Mouse (Mus musculus) left cerebral cortex, adult 18-20 months (tissue): Measurements from ENCODE around the gene Ell. TPM values are rescaled to one million over a fixed set of nuclear protein-coding genes. Genes with fewer than 3 reads are reported as not detected.

ENCODE experiments used
- DNase-seq, 2 experiments: peaks; one replicate each; pipeline ENCODE4 v3.0.0; 2021 to 2022; ENCODE audit warnings: low spot score in 2 of 2, mixed read lengths in 1 of 2
- total RNA-seq, 2 experiments: library from RNA; stranded (reverse); gene quantifications; 2 replicates each; pipeline ENCODE4 v1.2.3; 2021

Ell gene
- total RNA-seq, 2 experiments from 2014 or later = 19.0 to 21.6 TPM

DNA sequence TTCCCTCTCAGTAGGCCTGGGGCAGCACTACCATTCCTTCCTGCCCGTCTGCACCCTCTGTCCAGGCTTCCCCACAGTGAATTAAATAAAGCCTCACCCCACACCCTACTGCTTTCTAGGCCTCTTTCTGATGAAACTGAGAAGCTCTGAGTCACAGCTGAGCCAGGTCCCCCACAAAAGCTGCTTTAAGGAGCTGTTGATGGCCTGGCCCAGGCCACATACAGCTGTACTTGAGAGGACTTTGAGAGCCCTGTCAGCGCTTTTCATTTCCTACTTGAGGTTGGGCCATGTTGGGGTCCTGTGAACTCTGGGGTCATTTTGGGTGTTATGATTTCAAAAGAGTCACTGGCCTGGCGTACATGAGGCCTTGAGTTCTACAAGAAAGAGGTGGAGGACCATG, 4.0 kb upstream of the Ell start:
- no peak for DNase-seq

DNA sequence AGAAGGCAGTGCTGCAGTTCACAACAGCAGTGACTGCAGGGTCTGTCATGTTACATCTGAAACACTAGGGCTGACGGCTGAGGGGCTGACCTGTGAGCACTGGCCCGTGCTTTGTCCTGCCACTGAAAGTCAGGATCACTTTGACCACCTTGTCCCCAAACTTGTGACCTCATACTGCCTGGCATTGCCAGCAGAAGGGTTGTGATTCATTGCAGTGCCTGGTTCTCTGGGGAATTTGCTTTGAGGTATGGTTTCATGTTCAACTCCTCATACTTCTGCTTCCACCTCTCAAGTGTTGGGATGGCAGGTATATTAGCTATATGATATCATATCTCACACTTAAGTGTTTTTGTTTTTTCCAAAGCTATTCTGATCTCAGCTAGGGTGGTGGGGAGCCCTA, 3.6 kb upstream of the Ell start:
- no peak for DNase-seq

DNA sequence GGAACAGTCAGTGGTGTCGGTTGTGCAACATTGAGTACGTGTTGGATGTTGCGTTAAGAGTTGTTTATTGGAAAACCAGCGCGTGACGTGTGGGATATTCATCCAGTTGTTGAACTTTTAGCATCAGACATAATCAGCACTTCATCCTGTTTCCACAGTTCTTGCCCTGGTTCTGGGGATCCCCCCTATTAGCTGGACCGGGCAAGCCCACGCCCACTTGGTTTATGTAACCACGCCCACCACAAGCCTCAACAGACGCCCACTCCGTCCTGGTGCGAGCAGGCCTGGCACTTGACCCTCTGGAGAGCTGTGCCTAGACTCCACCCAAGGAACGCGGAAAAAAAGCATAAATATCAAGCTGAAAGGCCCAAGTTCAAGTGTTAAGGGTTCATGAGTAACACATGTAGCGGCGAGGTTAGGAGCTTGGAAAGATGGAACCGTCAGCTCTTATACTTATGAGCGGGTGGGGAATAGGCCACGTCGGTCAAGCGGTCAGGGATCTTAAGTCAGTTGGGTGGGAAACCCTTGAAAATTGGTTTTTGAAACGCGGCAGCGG, 1.2 kb upstream of the Ell start:
- no peak for DNase-seq

DNA sequence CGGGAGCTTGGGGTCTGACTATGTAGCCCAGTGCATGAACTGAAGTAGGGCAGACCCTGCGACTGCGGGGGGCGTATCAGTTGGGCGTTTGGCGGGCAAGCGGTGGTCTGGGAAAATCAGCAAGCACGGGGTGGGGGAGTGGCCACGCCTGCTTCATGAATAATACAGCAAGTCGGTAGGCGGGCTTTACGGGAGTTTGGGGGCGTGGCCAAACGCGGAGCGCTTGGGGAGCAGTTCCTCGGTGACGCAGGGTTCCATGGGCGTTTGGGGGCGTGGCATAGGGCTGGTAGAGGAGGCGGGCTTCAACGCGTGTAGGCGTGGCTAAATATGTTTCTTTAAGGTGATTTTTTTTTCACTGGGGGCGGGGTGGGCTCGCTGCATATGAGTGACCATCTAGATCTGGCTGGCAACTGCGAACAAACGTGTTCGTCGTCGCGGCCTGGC, 602 bp upstream of the Ell start:
- peak; percentile 100 for DNase-seq

DNA sequence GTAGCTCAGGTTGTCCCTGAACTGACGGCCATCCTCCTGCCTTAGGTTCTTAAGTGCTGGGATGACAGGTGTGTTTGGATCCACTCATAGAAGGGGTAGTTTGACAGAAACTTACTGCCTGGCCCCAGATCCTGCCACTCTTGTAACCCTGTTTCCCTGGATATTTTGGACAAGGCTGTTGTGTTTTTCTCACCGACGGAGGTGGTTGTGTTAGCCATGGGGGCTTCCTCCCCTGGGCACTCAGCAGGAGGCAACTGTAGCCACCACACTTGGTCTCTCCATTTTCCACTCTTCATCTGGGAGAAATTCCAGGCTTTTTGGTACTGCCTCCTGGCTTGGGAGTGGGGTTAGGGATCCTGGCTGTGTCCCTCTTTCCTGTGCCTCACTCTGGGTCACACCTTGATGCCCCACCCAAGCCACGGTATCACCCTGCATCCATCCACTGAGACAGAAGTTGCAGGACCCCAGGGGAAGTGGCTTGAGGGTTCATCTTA, 803 bp downstream of the Ell start:
- no peak for DNase-seq

DNA sequence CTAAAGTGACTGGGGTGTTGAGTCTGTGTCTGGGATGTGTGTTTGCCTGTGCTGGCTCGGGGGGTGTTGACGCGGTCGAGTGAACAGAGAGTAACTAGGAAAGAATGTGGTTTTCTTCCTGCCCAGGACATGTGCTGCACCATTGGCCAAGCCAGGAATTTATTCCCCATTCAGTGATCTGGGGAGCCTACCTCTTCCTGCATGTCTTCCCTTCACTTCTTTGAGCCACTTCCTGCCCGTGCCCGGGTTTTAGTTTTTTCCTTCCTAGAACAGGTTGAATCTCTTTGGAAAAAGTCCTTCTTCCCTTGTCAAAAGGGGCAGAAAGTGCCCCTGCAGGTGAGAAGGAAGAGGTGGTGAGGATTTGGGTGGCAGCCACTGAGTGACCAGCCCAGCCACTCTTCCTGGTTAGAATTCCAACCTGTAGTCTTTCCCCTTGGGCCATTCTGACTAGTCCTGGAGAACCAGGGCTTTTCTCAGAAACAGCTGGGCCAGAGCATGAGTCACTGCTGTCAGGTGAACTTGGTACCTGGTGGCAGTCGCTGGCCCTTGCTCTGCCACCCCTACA, 1.3 kb downstream of the Ell start:
- no peak for DNase-seq

DNA sequence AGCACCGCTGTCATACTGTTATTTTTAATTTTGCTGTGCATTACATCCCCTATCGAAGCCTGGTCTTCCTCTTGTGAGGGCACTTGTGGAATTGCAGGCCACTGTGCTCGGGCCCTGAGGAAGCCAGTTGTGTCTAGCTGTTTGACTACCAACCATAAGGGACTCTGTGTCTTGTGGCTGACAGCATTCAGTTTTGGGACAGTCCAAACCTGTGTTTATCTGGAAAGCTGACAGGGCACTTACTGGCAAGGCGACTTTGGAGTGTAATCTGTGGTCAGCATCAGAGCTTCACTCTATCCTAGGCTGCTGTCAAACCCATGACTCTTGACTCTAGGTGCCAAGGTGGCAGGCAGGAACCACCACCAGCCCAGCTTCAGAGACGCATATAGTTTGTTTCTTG, 1.8 kb downstream of the Ell start:
- DNase-seq = no peak

DNA sequence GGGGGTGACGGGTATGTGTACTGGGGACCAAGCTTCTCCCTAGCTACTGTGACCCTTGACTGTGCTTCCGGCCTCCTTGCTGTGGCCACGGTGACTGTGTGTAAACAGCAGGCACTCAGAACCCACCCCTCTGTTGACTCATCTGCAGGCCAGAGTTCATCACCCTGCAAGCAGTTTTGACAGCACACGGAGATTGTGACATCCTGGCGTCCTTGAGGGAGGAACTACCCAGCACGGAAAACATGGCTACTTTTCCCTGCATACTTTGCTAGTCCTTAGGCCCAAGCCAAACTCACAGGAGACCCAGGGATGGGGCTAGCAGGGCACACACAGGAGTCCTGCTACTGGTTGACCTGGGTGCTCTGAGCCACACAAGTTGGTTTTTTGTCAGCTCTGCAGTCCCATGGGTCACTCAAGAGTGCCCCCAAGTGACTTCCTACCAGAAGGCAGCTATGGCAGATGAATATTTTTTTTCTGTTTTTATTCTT, 5.0 kb downstream of the Ell start:
- DNase-seq = no peak

DNA sequence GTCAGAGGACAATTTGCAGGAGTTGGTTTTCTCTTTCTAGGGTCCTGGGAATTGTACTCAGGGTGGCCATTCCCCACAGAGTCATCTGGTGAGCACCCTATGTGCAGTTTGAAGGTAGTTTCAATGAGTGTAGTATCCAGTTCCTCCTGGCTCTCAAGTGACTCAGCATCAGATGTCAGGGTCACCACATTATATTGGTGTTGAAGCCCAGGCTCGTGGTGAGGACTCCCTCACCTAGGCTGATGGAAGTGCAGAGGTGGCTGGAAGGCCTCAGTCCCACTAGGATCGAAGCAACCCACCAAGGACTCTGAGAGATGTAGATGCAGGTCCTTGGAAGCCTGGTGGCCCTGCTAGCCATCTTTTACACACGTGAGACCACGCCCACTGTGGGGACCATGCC, 7.2 kb downstream of the Ell start:
- DNase-seq = no peak

DNA sequence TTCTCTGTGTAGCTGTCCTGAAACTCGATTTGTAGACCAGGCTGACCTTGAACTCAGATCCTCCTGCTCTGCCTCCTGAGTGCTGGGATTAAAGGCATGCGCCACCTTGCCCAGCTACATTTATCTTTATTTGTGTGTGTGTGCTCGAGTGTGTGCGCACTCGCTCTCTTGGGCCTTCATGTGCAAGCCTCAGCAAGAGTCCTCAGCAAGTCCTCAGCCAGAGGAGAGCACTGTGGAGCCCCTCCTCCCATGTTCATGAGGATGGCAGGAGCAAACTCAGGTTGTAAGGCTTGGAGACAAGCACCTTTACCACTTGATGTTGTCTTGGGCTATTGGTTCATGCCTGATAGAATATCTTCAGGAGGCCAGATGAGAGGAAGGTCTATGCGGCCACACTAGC, 8.5 kb downstream of the Ell start:
- no peak for DNase-seq

DNA sequence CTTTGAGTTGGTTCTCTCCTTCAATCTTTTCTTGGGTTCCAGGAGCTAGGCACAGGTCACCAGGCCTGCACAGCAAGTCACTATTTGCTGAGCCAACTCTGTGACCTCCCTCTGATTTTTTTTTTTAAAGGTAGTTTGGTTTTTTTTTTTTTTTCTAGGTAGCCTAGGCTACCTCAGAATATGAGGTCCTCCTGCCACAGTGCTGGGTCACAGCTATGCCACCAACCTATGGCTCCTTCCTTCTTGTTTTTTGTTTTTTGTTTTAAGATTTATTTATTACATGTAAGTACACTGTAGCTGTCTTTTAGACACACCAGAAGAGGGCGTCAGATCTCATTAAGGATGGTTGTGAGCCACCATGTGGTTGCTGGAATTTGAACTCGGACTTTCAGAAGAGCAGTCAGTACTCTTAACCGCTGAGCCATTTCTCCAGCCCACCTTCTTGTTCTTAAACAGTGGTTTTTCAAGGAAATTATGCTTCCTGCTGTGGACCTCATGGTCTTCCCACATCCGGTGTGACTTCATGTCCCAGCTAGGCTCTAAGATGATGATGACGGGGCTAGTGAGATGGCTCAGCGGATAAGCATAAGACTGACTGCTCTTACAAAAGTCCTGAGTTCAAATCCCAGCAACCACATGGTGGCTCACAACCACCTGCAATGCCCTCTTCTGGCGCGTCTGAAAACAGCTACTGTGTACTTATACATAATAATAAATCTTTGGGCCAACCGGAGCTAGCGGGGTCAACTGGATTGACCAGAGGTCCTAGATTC, 10.3 kb downstream of the Ell start:
- no peak for DNase-seq

DNA sequence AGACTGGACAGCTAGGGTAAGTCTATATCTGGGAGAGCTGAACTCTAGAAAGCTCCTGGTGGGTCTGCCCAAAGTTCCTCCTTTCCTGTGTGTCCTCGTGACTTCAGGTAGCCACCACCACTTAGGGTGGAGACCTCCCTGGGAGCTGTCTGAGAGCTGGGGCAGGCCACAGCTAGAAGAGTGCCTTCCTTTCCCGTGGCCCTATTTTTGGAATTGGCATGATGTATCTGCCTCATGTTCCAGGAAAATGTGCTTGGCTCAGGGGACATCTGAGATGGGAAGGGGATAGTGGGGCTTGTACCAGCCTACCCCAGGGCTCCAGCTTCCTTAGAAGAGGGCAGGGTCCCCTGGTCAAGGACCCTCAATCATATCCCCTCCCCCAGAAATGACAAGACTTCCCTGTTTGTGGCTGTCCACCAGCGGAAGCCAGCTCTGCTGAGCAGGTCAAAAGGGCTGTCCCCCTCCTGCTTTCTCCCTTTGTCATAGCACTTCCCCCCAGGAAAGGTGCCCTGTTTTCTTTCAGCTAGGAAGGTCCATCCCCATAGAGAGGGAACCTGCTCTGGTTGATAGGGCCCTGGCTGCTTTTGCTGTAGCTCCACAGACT, 12.4 kb downstream of the Ell start:
- no peak for DNase-seq

DNA sequence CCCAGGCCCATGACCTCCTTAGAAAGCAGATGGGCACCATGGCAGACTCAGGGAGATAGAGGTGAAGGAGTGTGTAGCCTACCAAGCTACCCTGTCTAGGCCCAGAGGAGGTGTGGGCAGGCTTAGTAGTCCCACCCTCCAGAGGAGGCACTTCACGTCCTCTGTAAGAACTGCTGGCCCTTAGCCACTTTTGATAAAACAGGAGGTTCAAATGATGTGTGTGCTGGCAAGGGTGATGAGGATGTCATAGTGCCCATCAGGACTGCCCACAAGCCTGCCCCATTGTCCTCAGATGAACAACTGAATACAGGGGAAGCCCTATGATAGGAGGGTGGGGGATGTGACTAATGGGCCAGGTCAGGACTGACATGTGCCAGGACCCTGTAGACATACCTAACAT, 13.6 kb downstream of the Ell start:
- no peak for DNase-seq

DNA sequence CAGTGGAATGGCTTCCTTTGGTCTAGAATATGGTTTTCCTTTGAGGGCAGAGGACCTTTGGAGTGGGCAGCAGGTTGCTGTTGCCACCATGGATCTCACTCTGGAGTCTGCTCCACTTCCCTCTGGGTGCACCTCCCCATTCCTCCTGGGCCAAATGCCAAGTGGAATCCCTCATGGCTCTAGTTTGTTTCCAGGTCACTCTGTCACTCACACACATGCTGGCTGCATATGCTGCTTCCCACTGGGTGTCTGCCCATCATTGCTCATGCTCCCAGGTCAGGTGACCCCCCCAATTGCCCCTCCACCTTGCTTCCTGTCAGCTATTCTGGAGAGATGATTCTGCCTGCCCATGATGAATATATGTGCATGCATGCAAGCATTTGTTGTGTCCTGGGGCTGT, 14.5 kb downstream of the Ell start:
- DNase-seq = no peak

DNA sequence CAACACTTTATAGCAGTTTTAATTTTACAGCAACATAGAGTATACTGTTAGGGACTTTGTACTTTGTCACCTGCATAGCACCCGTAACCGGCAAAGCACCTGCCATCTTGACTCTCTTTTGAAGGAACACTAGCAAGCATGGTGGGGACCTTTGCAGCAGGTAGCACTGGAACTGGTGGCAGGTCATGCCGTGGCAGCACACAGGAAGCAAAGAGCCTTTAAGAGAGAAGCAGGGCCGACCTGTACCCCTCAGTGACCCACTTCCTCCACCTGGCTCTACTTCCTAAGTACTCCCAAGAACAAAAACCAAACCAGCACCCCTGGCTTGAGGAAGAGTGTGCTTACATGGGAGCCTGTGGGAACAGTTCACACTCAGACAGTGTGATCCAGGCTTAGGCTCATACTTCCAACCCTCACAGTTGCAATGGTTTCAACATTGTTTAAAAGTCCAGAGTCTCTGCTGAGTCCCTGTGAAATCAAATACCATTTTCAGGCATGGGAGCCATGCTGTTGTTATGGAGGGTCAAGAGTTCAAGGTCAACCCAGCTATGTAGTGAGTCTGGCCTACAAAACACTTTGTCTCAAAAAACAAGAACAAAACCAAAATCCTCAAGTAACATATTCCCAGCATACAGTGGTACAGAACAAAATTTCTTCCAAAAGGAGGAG, 16.0 kb downstream of the Ell start:
- no peak for DNase-seq

DNA sequence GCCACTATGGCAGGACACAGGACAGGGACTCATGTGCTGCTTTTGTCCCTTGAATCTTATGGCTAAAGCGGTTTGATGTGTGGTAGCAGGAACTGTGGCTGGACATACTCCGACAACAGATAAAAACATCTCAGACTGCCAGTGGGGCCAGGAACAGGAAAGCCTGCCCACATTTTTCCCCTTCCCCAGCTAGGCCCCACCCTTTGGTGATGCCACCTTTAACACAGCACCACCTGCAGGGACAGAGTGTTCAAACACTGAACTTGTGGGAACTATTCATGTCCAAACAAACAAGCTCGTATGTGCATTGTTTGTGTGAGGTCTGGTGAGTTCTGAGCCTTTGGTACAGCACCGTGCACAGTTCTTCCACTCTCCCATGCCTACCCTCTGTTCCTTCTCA, 19.1 kb downstream of the Ell start:
- no peak for DNase-seq

DNA sequence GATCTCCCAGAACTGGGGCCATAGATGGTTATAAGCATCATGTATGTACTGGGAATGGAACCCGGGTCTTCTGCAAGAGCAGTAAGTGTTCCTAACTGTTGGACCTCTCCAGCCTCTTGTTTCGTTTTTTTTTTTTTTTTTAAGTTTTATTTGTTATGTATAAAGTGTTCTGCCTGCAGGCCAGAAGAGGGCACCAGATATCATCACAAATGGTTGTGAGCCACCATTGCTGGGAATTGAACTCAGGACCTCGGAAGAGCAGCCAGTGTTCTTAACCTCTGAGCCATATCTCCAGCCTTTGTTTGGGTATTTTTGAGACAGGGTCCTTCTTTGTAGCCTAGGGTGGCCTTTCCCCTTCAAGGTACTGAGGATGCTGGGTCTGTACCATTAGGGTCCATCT, 19.7 kb downstream of the Ell start:
- no peak for DNase-seq

DNA sequence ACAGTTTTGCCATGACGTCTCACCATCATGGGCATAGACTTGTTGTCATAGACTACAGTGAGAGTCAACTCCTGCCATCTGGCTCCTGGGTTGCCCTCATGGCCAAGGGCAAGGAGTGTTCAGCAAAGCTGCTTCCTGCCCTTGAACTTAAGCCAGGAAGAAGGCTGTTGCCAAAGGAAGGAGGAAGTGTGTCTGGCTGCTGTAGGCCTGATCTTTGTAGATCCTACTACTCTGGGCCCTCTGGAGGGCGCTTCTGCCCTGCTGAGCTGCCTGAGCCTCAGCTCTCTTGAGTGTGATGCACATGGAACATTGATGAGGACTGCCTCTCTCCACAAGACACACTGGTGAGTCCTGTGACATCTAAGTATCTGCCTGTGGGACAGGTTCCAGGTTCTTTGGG, 20.8 kb downstream of the Ell start:
- no peak for DNase-seq

DNA sequence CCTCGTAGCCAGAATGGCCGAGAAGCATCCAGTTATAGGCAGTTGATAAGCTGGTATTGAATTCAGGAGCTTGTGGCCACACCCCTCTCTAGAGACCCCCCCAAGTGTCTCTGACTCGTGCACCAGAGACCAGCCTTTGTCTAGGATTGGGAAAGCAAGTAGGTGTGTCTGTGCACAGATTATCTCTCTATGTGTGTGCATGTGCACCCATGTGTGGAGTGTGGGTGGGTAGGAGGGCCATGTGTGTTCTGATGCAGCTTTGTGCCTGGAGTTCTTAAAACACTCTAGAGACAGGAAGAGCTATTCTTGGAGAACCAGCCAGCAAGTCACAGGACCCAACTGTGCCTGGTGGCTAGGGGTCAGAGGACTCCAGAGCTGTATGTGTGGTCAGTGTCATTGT, 21.3 kb downstream of the Ell start:
- no peak for DNase-seq

DNA sequence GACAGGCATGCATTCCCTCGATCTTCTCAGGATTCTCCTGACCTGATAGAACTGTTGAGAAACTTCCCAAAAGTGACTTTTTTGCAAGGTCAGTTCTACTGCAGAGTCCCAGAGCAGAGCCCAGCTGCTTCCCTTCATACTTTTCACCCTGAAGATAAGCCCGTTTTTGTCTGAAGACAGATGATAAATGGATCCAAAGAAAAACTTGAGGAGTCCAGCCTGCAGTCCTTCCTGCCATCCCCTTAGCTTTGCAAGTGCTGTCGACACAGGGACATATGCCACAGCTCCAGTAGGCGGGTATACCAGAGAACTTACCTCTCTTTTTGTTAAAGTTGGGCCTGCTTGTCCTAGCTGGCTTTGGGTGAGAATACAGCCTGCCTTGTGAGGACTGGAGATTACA, 22.1 kb downstream of the Ell start:
- no peak for DNase-seq

DNA sequence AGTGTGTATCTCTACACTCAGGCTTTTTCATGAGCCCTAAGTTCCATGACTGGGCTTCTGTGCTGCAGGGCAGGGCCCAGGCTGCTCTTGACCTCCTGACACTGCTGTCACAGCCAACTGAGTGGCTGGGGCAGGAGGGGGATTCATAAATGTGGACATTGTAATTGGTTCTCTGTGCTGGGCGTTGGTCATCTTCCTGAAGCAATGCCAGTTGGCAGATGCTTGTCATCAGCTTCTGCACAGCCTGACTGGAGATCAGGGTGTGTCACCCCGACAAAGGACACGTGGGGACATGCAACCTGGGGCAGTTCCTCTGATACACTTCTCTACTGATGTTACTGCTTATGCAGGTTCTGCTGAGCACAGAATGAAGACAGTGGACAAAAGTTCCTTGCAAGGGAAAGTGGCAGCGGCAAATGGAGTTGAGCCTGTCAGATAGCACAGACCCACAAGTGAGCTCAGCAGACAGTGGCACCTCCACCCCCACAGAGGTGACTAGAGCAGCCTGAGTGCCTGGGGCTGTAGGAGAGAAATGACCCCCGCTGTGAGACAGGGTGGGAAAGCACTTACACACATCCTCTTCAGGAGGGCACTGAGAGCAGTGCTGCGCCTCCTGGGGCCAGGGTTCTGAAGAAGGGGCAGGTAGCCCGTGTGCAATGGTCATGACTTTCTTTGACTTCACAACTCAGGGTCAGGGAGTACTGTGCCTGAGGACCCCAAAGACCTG, 22.7 kb downstream of the Ell start:
- peak in 1 of 2 experiments; percentile 46 for DNase-seq
